Mouse (Mus musculus): Measurements from ENCODE around the gene Rhox2e.
"Not testable (repeated sequence)": the region's sequence is repeated elsewhere in the genome, so short reads cannot be mapped to it uniquely, and the experiment has no call there.

Gene Rhox2e

GRCm38 (mm10) chrX:37530152-37530551 lies at the start of gene Rhox2e:
Gene Rhox2e, plus strand, starts transcription at chrX:37530452.
- in situ Hi-C loops (cut with MboI, MseI) = not testable (repeated sequence)

GRCm38 (mm10) chrX:37514059-37514458 lies 16.2 kb upstream of the Rhox2e start, which contains the start of gene Rhox4d:
Gene Rhox4d, plus strand, starts transcription at chrX:37514359.
- in situ Hi-C loops (cut with MboI, MseI) = loop anchor here (25.0 kb wide), 1 partner anchor 127 kb away; the partner anchor contains the start of genes Rhox3a2 and Rhox4a2

- in situ Hi-C loops (cut with MboI, MseI) = loop anchor here (5.0 kb wide), 2 partner anchors 36 to 289 kb away; no protein-coding TSS in a partner anchor
These were observed 11.5 kb downstream of the Rhox2e start, which contains the start of gene Rhox3e for GRCm38 (mm10) chrX:37541719-37542118. Gene Rhox3e, plus strand, starts transcription at chrX:37542019.

- in situ Hi-C loops (cut with MboI, MseI) = not testable (repeated sequence)
These were observed 26.9 kb downstream of the Rhox2e start, which contains the start of gene Rhox4e for GRCm38 (mm10) chrX:37557112-37557511. Gene Rhox4e, plus strand, starts transcription at chrX:37557412.

- in situ Hi-C loops (cut with MboI, MseI) = loop anchor here (5.0 kb wide), 1 partner anchor 119 kb away; the partner anchor contains the start of gene Rhox2c
These were observed 40.9 kb downstream of the Rhox2e start, which contains the start of gene Rhox2f for GRCm38 (mm10) chrX:37571105-37571504. Gene Rhox2f, plus strand, starts transcription at chrX:37571405.

GRCm38 (mm10) chrX:37572638-37573037 lies 42.4 kb downstream of the Rhox2e start:
- in situ Hi-C loops (cut with MboI, MseI) = loop anchor here (5.0 kb wide), 1 partner anchor 120 kb away; the partner anchor contains the start of gene Rhox2c

GRCm38 (mm10) chrX:37580692-37581091 lies 50.4 kb downstream of the Rhox2e start, which contains the start of gene Rhox3f:
Gene Rhox3f, plus strand, starts transcription at chrX:37580992.
- in situ Hi-C loops (cut with MboI, MseI) = loop anchor here (25.0 kb wide), 1 partner anchor 232 kb away; the partner anchor contains the start of gene Rhox5

Data from T-helper 1 cell (primary cell).